8 mouse cellular contexts compared by ENCODE assay signal in the genomic region with DNA sequence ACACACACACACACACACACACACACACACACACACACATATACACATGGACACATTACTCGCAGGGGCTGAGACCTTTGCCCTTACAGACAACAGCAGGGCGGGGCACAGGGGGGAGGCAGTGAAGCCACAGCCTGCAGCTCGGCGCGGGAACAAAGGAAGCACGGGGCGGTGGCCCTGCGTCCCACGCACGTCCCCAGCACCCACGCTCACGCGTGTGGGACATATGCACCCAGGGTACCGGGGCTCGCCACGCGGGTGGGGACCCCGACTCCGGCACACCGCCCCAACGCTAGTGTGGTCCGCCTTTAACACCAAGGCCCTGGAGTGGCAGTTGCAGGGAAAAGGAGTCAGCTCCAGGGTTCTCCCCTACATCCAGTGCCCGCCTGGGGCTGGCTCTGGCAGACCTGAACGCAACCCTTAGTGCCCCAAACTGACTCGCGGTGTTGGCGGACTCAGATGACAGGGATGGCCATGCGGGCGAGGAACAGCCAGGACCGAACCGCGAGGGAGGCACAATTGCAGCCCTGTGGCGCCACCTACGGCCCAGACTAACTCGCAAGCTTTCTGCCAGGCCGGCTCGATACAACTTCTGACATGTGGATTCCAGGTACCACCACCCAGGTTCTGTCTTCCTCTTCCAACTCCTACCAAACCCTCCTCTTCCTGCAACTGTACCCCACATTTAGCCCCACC.
DNase-seq lines count a peak whose midpoint lies in the region; ATAC-seq lines count a peak whose summit lies in the region.

No protein-coding gene starts in this region.

- peak; percentile 71 to 79 for DNase-seq in CD8-positive naive resting alpha-beta T cell, adult 2 months (ENCODE audit: low read depth in 2 of 2, low spot score in 2 of 2)
- DNase-seq in c-Kit-positive CD71-negative TER-119-negative erythroid progenitor cells, embryonic 14.5 days (ENCODE audit: low read depth): peak; percentile 66
- peak; percentile 91 for DNase-seq in forebrain, embryonic 14.5 days (ENCODE audit: low spot score)
- peak; percentile 87 to 91 for DNase-seq in heart, postnatal 14 days
- DNase-seq in large intestine, adult 2 months (ENCODE audit: low read depth, low spot score): peak; percentile 33
- DNase-seq in telencephalon, adult 2 months (ENCODE audit: low read depth, low spot score): peak; percentile 23

- H3K9me3 ChIP-seq in forebrain, embryonic 14.5 days (replicated peaks; ENCODE audit: control insufficient read depth, low read length): no peaks in the 10 kb centered on the region
- H3K9me3 ChIP-seq in liver, embryonic 16.5 days (replicated peaks; ENCODE audit: control insufficient read depth, low read length): no peaks in the 10 kb centered on the region
- no peaks in the 10 kb centered on the region for H3K9me3 ChIP-seq in neural tube, embryonic 13.5 days

- no peak overlapping the region for H3K27ac ChIP-seq in forebrain, embryonic 14.5 days (ENCODE audit: low read depth, low read length)
- H3K27ac ChIP-seq in liver, embryonic 16.5 days (ENCODE audit: low read length): no peak overlapping the region
- H3K27ac ChIP-seq in neural tube, embryonic 13.5 days (replicated peaks): peak overlapping the region; percentile 54; the same call in 1 of the 2 replicates

- no peaks in the 10 kb centered on the region for H3K36me3 ChIP-seq in forebrain, embryonic 14.5 days (ENCODE audit: control insufficient read depth, insufficient read depth, low read length)
- H3K36me3 ChIP-seq in liver, embryonic 16.5 days (ENCODE audit: control insufficient read depth, insufficient read depth): no peaks in the 10 kb centered on the region
- H3K36me3 ChIP-seq in neural tube, embryonic 13.5 days: no peaks in the 10 kb centered on the region

- peak overlapping the region; percentile 35 for H3K4me3 ChIP-seq in forebrain, embryonic 14.5 days (ENCODE audit: low read depth, low read length)
- H3K4me3 ChIP-seq in liver, embryonic 16.5 days (ENCODE audit: low read depth, low read length): peak overlapping the region; percentile 55
- H3K4me3 ChIP-seq in neural tube, embryonic 13.5 days: peak overlapping the region; percentile 40

- ATAC-seq in forebrain, embryonic 14.5 days: peak; percentile 80
- peak; percentile 63 for ATAC-seq in liver, embryonic 16.5 days (ENCODE audit: low read depth)
- peak; percentile 70 for ATAC-seq in neural tube, embryonic 13.5 days (ENCODE audit: low read depth)

- 9% methylated on average over 36 of the region's 37 CpGs for WGBS in forebrain, embryonic 14.5 days
- WGBS in large intestine, adult 2 months: 11% methylated on average over 37 of the region's 37 CpGs
- 14% methylated on average over 37 of the region's 37 CpGs for WGBS in liver, embryonic 16.5 days (ENCODE audit: insufficient replicate concordance)
- 11% methylated on average over 37 of the region's 37 CpGs for WGBS in neural tube, embryonic 13.5 days

- peak overlapping the region; percentile 73 for H3K9ac ChIP-seq in forebrain, embryonic 14.5 days (ENCODE audit: low read length)
- peak overlapping the region; percentile 42 for H3K9ac ChIP-seq in liver, embryonic 16.5 days (ENCODE audit: low read depth, low read length)
- peak overlapping the region; percentile 74 for H3K9ac ChIP-seq in neural tube, embryonic 13.5 days

- intact Hi-C loops in heart, postnatal 14 days (cut with DNase I): loop anchor here (2.0 to 10.0 kb wide), 3 partner anchors 666 to 894 kb away; no protein-coding TSS in a partner anchor

- H3K4me2 ChIP-seq in forebrain, embryonic 14.5 days (ENCODE audit: low read length): peak overlapping the region; percentile 86
- H3K4me2 ChIP-seq in liver, embryonic 16.5 days (ENCODE audit: low read depth, low read length): peak overlapping the region; percentile 72
- H3K4me2 ChIP-seq in neural tube, embryonic 13.5 days: peak overlapping the region; percentile 87

- H3K27me3 ChIP-seq in forebrain, embryonic 14.5 days (replicated peaks; ENCODE audit: control insufficient read depth, insufficient read depth, low read length): 0 out of 2 replicates have a peak, but pooled peaks cover 3% of the 10 kb centered on the region
- H3K27me3 ChIP-seq in liver, embryonic 16.5 days (ENCODE audit: control insufficient read depth, insufficient read depth, low read depth, low read length): no peaks in the 10 kb centered on the region
- peaks cover 5% of the 10 kb centered on the region; the same call in 1 of the 2 replicates for H3K27me3 ChIP-seq in neural tube, embryonic 13.5 days

- no peaks in the 10 kb centered on the region for H3K4me1 ChIP-seq in forebrain, embryonic 14.5 days (ENCODE audit: control insufficient read depth, insufficient read depth, low read length)
- H3K4me1 ChIP-seq in liver, embryonic 16.5 days (ENCODE audit: control insufficient read depth, low read depth, low read length): no peaks in the 10 kb centered on the region; the same call in none of the 2 replicates
- peaks cover 28% of the 10 kb centered on the region for H3K4me1 ChIP-seq in neural tube, embryonic 13.5 days (replicated peaks)

Comparison
In these comparisons a context has a peak if more than half of its experiments do, and no peak if none do; other contexts are left out.
1. DNase-seq: peak in every context shown above with its lines; median percentile 91 in forebrain, embryonic 14.5 days; 89 in heart, postnatal 14 days; 75 in CD8-positive naive resting alpha-beta T cell, adult 2 months; 66 in c-Kit-positive CD71-negative TER-119-negative erythroid progenitor cells, embryonic 14.5 days; 33 in large intestine, adult 2 months; 23 in telencephalon, adult 2 months.